Mouse (Mus musculus): ENCODE data around the gene Gucy1a1. TPM values are rescaled to one million over a fixed set of nuclear protein-coding genes. Genes with fewer than 3 reads are reported as not detected.

Gene Gucy1a1
- polyA plus RNA-seq, 1 experiment from 2014 or later: 4.8 TPM

GRCm38 (mm10) chr3:82140781-82141180 is 4.8 kb downstream of the Gucy1a1 start:
- H3K4me2 ChIP-seq: no peak overlapping the region
- WGBS (ENCODE audit: insufficient replicate concordance): 26% methylated on average over 5 of the region's 5 CpGs
- no peak overlapping the region for H3K4me3 ChIP-seq (replicated peaks)
- H3K27ac ChIP-seq (replicated peaks): no peak overlapping the region
- H3K27me3 ChIP-seq: peaks cover 13% of the 10 kb centered on the region
- no peaks in the 10 kb centered on the region for H3K9me3 ChIP-seq (replicated peaks)
- no peaks in the 10 kb centered on the region for H3K4me1 ChIP-seq (replicated peaks)
- no peak overlapping the region for H3K9ac ChIP-seq
- no peak for ATAC-seq (ENCODE audit: insufficient read depth)
- H3K36me3 ChIP-seq (replicated peaks): no peaks in the 10 kb centered on the region

GRCm38 (mm10) chr3:82138002-82138667 is 7.5 kb downstream of the Gucy1a1 start:
- H3K9ac ChIP-seq: no peak overlapping the region
- WGBS (ENCODE audit: insufficient replicate concordance): 66% methylated on average over 13 of the region's 13 CpGs

GRCm38 (mm10) chr3:82135483-82135882 is 10.1 kb downstream of the Gucy1a1 start:
- Histone ChIP-seq H3K36me3 (replicated peaks) (no peaks in the 10 kb centered on the region), H3K9ac (no peak overlapping the region)
- 42% methylated on average over 1 of the region's 1 CpGs for WGBS (ENCODE audit: insufficient replicate concordance)

More at GRCm38 (mm10) chr3:82138002-82138667, 7.5 kb downstream of the Gucy1a1 start:
- no peak for ATAC-seq (ENCODE audit: insufficient read depth)
- H3K9me3 ChIP-seq (replicated peaks): no peaks in the 10 kb centered on the region
- H3K27ac ChIP-seq (replicated peaks): no peak overlapping the region
- no peaks in the 10 kb centered on the region for H3K27me3 ChIP-seq
- no peak overlapping the region for H3K4me3 ChIP-seq (replicated peaks)
- no peaks in the 10 kb centered on the region for H3K4me1 ChIP-seq (replicated peaks)
- H3K4me2 ChIP-seq: no peak overlapping the region
- H3K36me3 ChIP-seq (replicated peaks): no peaks in the 10 kb centered on the region

GRCm38 (mm10) chr3:82129258-82129657 is 16.3 kb downstream of the Gucy1a1 start:
- Histone ChIP-seq H3K9me3 (replicated peaks) (no peaks in the 10 kb centered on the region), H3K4me2 (no peak overlapping the region), H3K4me1 (replicated peaks) (no peaks in the 10 kb centered on the region), H3K9ac (no peak overlapping the region), H3K4me3 (replicated peaks) (no peak overlapping the region), H3K27ac (replicated peaks) (no peak overlapping the region), H3K27me3 (no peaks in the 10 kb centered on the region), H3K36me3 (replicated peaks) (no peaks in the 10 kb centered on the region)
- 13% methylated on average over 1 of the region's 1 CpGs for WGBS (ENCODE audit: insufficient replicate concordance)
- no peak for ATAC-seq (ENCODE audit: insufficient read depth)

More at GRCm38 (mm10) chr3:82135483-82135882, 10.1 kb downstream of the Gucy1a1 start:
- Histone ChIP-seq H3K4me3 (replicated peaks) (no peak overlapping the region), H3K9me3 (replicated peaks) (no peaks in the 10 kb centered on the region), H3K27me3 (no peaks in the 10 kb centered on the region), H3K4me1 (replicated peaks) (no peaks in the 10 kb centered on the region), H3K27ac (replicated peaks) (no peak overlapping the region), H3K4me2 (no peak overlapping the region)
- ATAC-seq (ENCODE audit: insufficient read depth): no peak

GRCm38 (mm10) chr3:82124567-82124966 is 21.0 kb downstream of the Gucy1a1 start:
- Histone ChIP-seq H3K4me3 (replicated peaks) (no peak overlapping the region), H3K36me3 (replicated peaks) (no peaks in the 10 kb centered on the region), H3K27me3 (no peaks in the 10 kb centered on the region), H3K4me1 (replicated peaks) (no peaks in the 10 kb centered on the region), H3K9ac (no peak overlapping the region), H3K27ac (replicated peaks) (no peak overlapping the region), H3K9me3 (replicated peaks) (no peaks in the 10 kb centered on the region), H3K4me2 (no peak overlapping the region)
- 60% methylated on average over 1 of the region's 1 CpGs for WGBS (ENCODE audit: insufficient replicate concordance)
- ATAC-seq (ENCODE audit: insufficient read depth): no peak

GRCm38 (mm10) chr3:82118916-82119315 is 26.7 kb downstream of the Gucy1a1 start:
- no peak overlapping the region for H3K4me2 ChIP-seq
- H3K4me3 ChIP-seq (replicated peaks): no peak overlapping the region
- no peaks in the 10 kb centered on the region for H3K27me3 ChIP-seq
- H3K36me3 ChIP-seq (replicated peaks): no peaks in the 10 kb centered on the region
- ATAC-seq (ENCODE audit: insufficient read depth): no peak
- no peak overlapping the region for H3K27ac ChIP-seq (replicated peaks)
- H3K9me3 ChIP-seq (replicated peaks): no peaks in the 10 kb centered on the region
- no peaks in the 10 kb centered on the region for H3K4me1 ChIP-seq (replicated peaks)
- 58% methylated on average over 1 of the region's 1 CpGs for WGBS (ENCODE audit: insufficient replicate concordance)
- no peak overlapping the region for H3K9ac ChIP-seq

- Histone ChIP-seq H3K27me3 (no peaks in the 10 kb centered on the region), H3K9ac (no peak overlapping the region), H3K4me2 (no peak overlapping the region), H3K4me1 (replicated peaks) (no peaks in the 10 kb centered on the region), H3K9me3 (replicated peaks) (no peaks in the 10 kb centered on the region), H3K36me3 (replicated peaks) (no peaks in the 10 kb centered on the region), H3K4me3 (replicated peaks) (no peak overlapping the region), H3K27ac (replicated peaks) (no peak overlapping the region)
- WGBS (ENCODE audit: insufficient replicate concordance): 21% methylated on average over 2 of the region's 2 CpGs
- no peak for ATAC-seq (ENCODE audit: insufficient read depth)
Measured at GRCm38 (mm10) chr3:82112439-82112838, 33.1 kb downstream of the Gucy1a1 start.

GRCm38 (mm10) chr3:82111986-82112385 is 33.6 kb downstream of the Gucy1a1 start:
- H3K4me1 ChIP-seq (replicated peaks): no peaks in the 10 kb centered on the region
- H3K4me2 ChIP-seq: no peak overlapping the region
- H3K36me3 ChIP-seq (replicated peaks): no peaks in the 10 kb centered on the region
- no peak overlapping the region for H3K9ac ChIP-seq
- H3K9me3 ChIP-seq (replicated peaks): no peaks in the 10 kb centered on the region
- ATAC-seq (ENCODE audit: insufficient read depth): no peak
- H3K27me3 ChIP-seq: no peaks in the 10 kb centered on the region
- H3K27ac ChIP-seq (replicated peaks): no peak overlapping the region
- whole genome bisulfite sequencing (ENCODE audit: insufficient replicate concordance): 30% methylated on average over 3 of the region's 3 CpGs
- no peak overlapping the region for H3K4me3 ChIP-seq (replicated peaks)

- Histone ChIP-seq H3K9ac (no peak overlapping the region), H3K9me3 (replicated peaks) (no peaks in the 10 kb centered on the region), H3K4me1 (replicated peaks) (no peaks in the 10 kb centered on the region), H3K27ac (replicated peaks) (no peak overlapping the region), H3K4me2 (no peak overlapping the region), H3K36me3 (replicated peaks) (no peaks in the 10 kb centered on the region), H3K4me3 (replicated peaks) (no peak overlapping the region), H3K27me3 (no peaks in the 10 kb centered on the region)
- ATAC-seq (ENCODE audit: insufficient read depth): no peak
- WGBS (ENCODE audit: insufficient replicate concordance): 71% methylated on average over 15 of the region's 15 CpGs
Measured at GRCm38 (mm10) chr3:82108951-82109350, 36.6 kb downstream of the Gucy1a1 start.

- Histone ChIP-seq H3K27ac (replicated peaks) (no peak overlapping the region), H3K9ac (no peak overlapping the region), H3K4me2 (no peak overlapping the region), H3K9me3 (replicated peaks) (no peaks in the 10 kb centered on the region), H3K27me3 (no peaks in the 10 kb centered on the region), H3K4me1 (replicated peaks) (no peaks in the 10 kb centered on the region), H3K36me3 (replicated peaks) (no peaks in the 10 kb centered on the region), H3K4me3 (replicated peaks) (no peak overlapping the region)
- ATAC-seq (ENCODE audit: insufficient read depth): no peak
- WGBS (ENCODE audit: insufficient replicate concordance): 52% methylated on average over 6 of the region's 6 CpGs
Measured at GRCm38 (mm10) chr3:82104229-82104628, 41.4 kb downstream of the Gucy1a1 start.

GRCm38 (mm10) chr3:82099127-82099526 is 46.5 kb downstream of the Gucy1a1 start:
- 75% methylated on average over 6 of the region's 6 CpGs for WGBS (ENCODE audit: insufficient replicate concordance)
- H3K9me3 ChIP-seq (replicated peaks): no peaks in the 10 kb centered on the region
- H3K27me3 ChIP-seq: no peaks in the 10 kb centered on the region
- no peaks in the 10 kb centered on the region for H3K36me3 ChIP-seq (replicated peaks)
- ATAC-seq (ENCODE audit: insufficient read depth): no peak
- H3K4me3 ChIP-seq (replicated peaks): no peak overlapping the region
- no peak overlapping the region for H3K9ac ChIP-seq
- no peak overlapping the region for H3K4me2 ChIP-seq
- no peak overlapping the region for H3K27ac ChIP-seq (replicated peaks)
- H3K4me1 ChIP-seq (replicated peaks): no peaks in the 10 kb centered on the region

GRCm38 (mm10) chr3:82096801-82097200 is 48.8 kb downstream of the Gucy1a1 start:
- Histone ChIP-seq H3K9me3 (replicated peaks) (no peaks in the 10 kb centered on the region), H3K4me2 (no peak overlapping the region), H3K9ac (no peak overlapping the region), H3K27me3 (no peaks in the 10 kb centered on the region), H3K4me1 (replicated peaks) (no peaks in the 10 kb centered on the region), H3K27ac (replicated peaks) (no peak overlapping the region), H3K36me3 (replicated peaks) (no peaks in the 10 kb centered on the region), H3K4me3 (replicated peaks) (no peak overlapping the region)
- no peak for ATAC-seq (ENCODE audit: insufficient read depth)
- WGBS (ENCODE audit: insufficient replicate concordance): 57% methylated on average over 2 of the region's 2 CpGs
